Comparison of ENCODE assay signal across 8 mouse cellular contexts in genomic region chr2:153345454-153346220, GRCm38 (mm10). TPM values are rescaled to one million over a fixed set of nuclear protein-coding genes. Genes with fewer than 3 reads are reported as not detected.
DNase-seq lines count a peak whose midpoint lies in the region; ATAC-seq lines count a peak whose summit lies in the region.

Gene Asxl1, plus strand, starts transcription at chr2:153345829.

- peak; percentile 96 for DNase-seq in CD4-positive, CD25-positive, alpha-beta regulatory T cell, adult 2 months (ENCODE audit: low read depth, low spot score)
- DNase-seq in fat pad, adult 2 months (ENCODE audit: extremely low read depth, low read depth, low spot score) = peak; percentile 89
- peak; percentile 98 for DNase-seq in kidney, postnatal 10 days
- peak; percentile 91 to 94 for DNase-seq in natural killer cell, adult 2 months (ENCODE audit: low spot score in 2 of 2)

- peak; percentile 83 for ATAC-seq in heart, embryonic 13.5 days (ENCODE audit: extremely low read depth, insufficient number of reproducible peaks, low FRiP score, low TSS enrichment)
- ATAC-seq in liver, embryonic 12.5 days = peak; percentile 95
- peak; percentile 96 for ATAC-seq in stomach, embryonic 15.5 days (ENCODE audit: insufficient read depth, low FRiP score, low read depth)

- H3K36me3 ChIP-seq in heart, embryonic 13.5 days = peaks cover 9% of the 10 kb centered on the region
- 0 out of 2 replicates have a peak, but pooled peaks cover 14% of the 10 kb centered on the region for H3K36me3 ChIP-seq in liver, embryonic 12.5 days
- H3K36me3 ChIP-seq in stomach, embryonic 15.5 days = no peaks in the 10 kb centered on the region

- H3K27ac ChIP-seq in brown adipose tissue, adult 24 weeks (replicated peaks; ENCODE audit: low read depth, low read length) = peak within 1 kb of the TSS; percentile 94
- peak within 1 kb of the TSS; percentile 99 for H3K27ac ChIP-seq in heart, embryonic 13.5 days (replicated peaks)
- peak within 1 kb of the TSS; percentile 98 for H3K27ac ChIP-seq in liver, embryonic 12.5 days
- peak within 1 kb of the TSS; percentile 99 for H3K27ac ChIP-seq in stomach, embryonic 15.5 days

- WGBS in heart, embryonic 13.5 days = under 1% methylated on average over 54 of the region's 79 CpGs
- WGBS in liver, embryonic 12.5 days (ENCODE audit: insufficient replicate concordance) = under 1% methylated on average over 65 of the region's 79 CpGs
- WGBS in stomach, embryonic 15.5 days = under 1% methylated on average over 68 of the region's 79 CpGs

- no peaks in the 10 kb centered on the region for H3K27me3 ChIP-seq in heart, embryonic 13.5 days (replicated peaks)
- no peaks in the 10 kb centered on the region for H3K27me3 ChIP-seq in liver, embryonic 12.5 days (replicated peaks)
- no peaks in the 10 kb centered on the region for H3K27me3 ChIP-seq in stomach, embryonic 15.5 days (replicated peaks)

- H3K4me3 ChIP-seq in brown adipose tissue, adult 24 weeks (ENCODE audit: insufficient read depth, low read depth, low read length) = peak within 1 kb of the TSS; percentile 96
- peak within 1 kb of the TSS; percentile 89 for H3K4me3 ChIP-seq in heart, embryonic 13.5 days
- peak within 1 kb of the TSS; percentile 98 for H3K4me3 ChIP-seq in liver, embryonic 12.5 days
- H3K4me3 ChIP-seq in stomach, embryonic 15.5 days (replicated peaks) = peak within 1 kb of the TSS; percentile 81

- peaks cover 9% of the 10 kb centered on the region; the same call in 1 of the 2 replicates for H3K4me1 ChIP-seq in brown adipose tissue, adult 24 weeks (ENCODE audit: control insufficient read depth, insufficient read depth, insufficient read length, low read length)
- H3K4me1 ChIP-seq in heart, embryonic 13.5 days = peaks cover 39% of the 10 kb centered on the region
- peaks cover 67% of the 10 kb centered on the region for H3K4me1 ChIP-seq in liver, embryonic 12.5 days
- peaks cover 14% of the 10 kb centered on the region for H3K4me1 ChIP-seq in stomach, embryonic 15.5 days

- H3K9ac ChIP-seq in heart, embryonic 13.5 days = peak within 1 kb of the TSS; percentile 99
- H3K9ac ChIP-seq in liver, embryonic 12.5 days = peak within 1 kb of the TSS; percentile 98
- H3K9ac ChIP-seq in stomach, embryonic 15.5 days = peak within 1 kb of the TSS; percentile 91

- peak within 1 kb of the TSS; percentile 84 for H3K4me2 ChIP-seq in heart, embryonic 13.5 days
- peak within 1 kb of the TSS; percentile 82 for H3K4me2 ChIP-seq in liver, embryonic 12.5 days
- peak within 1 kb of the TSS; percentile 67 for H3K4me2 ChIP-seq in stomach, embryonic 15.5 days

- no peaks in the 10 kb centered on the region for H3K9me3 ChIP-seq in heart, embryonic 13.5 days
- H3K9me3 ChIP-seq in liver, embryonic 12.5 days (replicated peaks) = no peaks in the 10 kb centered on the region
- H3K9me3 ChIP-seq in stomach, embryonic 15.5 days = no peaks in the 10 kb centered on the region

RNA-seq across cellular contexts. Expression of gene Asxl1, which starts in this region (rescaled TPM):
- polyA plus RNA-seq in brown adipose tissue, adult 24 weeks (2012; ENCODE audit: insufficient read depth, insufficient read length, missing spikeins) = 4.9 and 6.2 TPM in 2 replicates
- polyA plus RNA-seq in heart, embryonic 13.5 days (2015; fragmentation: Nextera tagmentation; extraction: Ambion mirVana) = 6.4 and 6.8 TPM in 2 replicates
- 12.2 and 12.5 TPM in 2 replicates for polyA plus RNA-seq in liver, embryonic 12.5 days (2016; fragmentation: Nextera tagmentation; extraction: Ambion mirVana)
- polyA plus RNA-seq in stomach, embryonic 15.5 days (2015; fragmentation: Nextera tagmentation; extraction: Ambion mirVana) = 11.3 and 14.4 TPM in 2 replicates

Comparison
In these comparisons a context has a peak if more than half of its experiments do, and no peak if none do; other contexts are left out.
1. Peak in every context shown above with its lines: DNase-seq, ATAC-seq, H3K4me3 ChIP-seq and H3K27ac ChIP-seq.